Mouse (Mus musculus) C2C12 (cell line): ENCODE measurements at regions not wholly inside any gene's neighbourhood (a gene's known extent, or its start where the extent isn't known, plus 50 kb on each side); places are given as distances from the start of the nearest gene placed in this dataset.

Experiments
- CEBPB ChIP-seq: IDR thresholded peaks from one replicate; pipeline ENCODE4 v1.6.1; 2011; ENCODE audit warnings: low read depth, mild to moderate bottlenecking, control low read depth, moderate library complexity
- CTCF ChIP-seq: IDR thresholded peaks from one replicate; pipeline ENCODE4 v1.5.1; 2011; ENCODE audit not compliant: control insufficient read depth, insufficient read depth, insufficient read length
- MAX ChIP-seq: IDR thresholded peaks from one replicate; pipeline ENCODE4 v1.6.1; 2011; ENCODE audit warnings: mild to moderate bottlenecking, control low read depth
- USF1 ChIP-seq: IDR thresholded peaks from one replicate; pipeline ENCODE4 v1.6.1; 2011; ENCODE audit warnings: low read depth, mild to moderate bottlenecking, control low read depth, moderate library complexity

GRCm38 (mm10) chr10:60889792-60890191, 58.4 kb upstream of the Unc5b start:
- no peak for TF ChIP-seq USF1
- TF ChIP-seq CTCF = no peak
- TF ChIP-seq MAX = no peak
- no peak for TF ChIP-seq CEBPB
